Mouse (Mus musculus): ENCODE data around the gene Myl6b.
"Not testable (repeated sequence)": the region's sequence is repeated elsewhere in the genome, so short reads cannot be mapped to it uniquely, and the experiment has no call there.

The Myl6b gene

DNA sequence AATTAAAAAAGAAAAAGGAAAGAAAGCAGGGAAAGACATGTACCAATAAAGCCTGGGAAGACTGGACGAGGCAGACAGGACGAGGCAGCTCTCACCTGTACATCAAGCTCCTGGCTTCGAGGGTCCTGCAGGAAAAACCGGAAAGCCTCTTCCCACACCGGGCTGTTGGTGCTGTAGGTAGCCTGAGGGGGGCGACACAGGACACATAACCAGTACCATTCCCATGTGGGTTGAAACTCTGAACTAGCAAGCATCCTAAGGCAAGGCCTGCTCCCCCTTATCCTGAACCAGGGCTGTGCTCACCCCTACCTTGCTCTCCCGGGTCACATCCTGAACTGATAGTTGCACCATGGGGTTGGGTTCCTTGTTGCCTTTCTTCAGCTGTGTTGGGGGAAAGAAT is 20.3 kb upstream of the Myl6b start:
- peak in 1 of 2 experiments; percentile 47 for DNase-seq (ENCODE audit: low spot score in 2 of 2)

DNA sequence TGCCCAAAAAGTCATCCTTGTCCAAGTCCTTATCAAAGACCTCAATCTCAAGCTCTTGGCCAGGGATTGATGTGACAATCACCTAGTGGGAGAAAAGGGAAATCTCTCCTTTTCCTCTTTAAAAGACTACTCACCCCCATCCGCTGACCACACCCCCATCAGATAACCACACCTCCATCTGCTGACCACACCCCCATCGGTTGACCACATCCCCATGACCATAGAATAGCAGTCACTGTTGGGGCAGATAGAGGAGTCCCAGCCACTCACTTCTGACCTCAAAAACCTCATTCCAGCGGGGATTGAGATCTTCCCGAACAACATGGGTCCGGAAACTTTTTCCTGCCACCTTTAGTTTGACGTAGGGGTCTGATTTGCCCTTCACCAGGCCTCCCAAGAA is 18.2 kb upstream of the Myl6b start:
- DNase-seq (ENCODE audit: low spot score in 2 of 2): no peak

DNA sequence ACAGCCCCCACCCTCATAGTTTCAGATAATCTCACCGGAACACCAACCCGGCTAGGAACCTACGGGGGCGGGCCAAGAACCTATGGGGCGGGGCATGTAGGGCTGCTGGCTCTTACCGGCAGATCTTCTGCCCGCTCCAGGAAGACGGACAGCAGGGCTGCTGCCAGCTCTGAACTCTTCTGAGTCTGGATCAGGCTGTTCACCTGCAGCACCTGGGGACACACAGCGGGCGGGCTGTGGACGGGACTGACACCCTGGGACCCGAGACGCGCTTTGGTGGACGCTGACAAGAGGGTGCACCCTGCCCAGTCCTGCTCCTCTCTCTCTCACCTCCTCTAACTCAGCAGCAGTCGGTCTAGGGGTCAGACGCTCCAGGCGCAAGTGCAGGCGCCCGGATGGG is 17.5 kb upstream of the Myl6b start:
- DNase-seq (ENCODE audit: low spot score in 2 of 2): no peak

DNA sequence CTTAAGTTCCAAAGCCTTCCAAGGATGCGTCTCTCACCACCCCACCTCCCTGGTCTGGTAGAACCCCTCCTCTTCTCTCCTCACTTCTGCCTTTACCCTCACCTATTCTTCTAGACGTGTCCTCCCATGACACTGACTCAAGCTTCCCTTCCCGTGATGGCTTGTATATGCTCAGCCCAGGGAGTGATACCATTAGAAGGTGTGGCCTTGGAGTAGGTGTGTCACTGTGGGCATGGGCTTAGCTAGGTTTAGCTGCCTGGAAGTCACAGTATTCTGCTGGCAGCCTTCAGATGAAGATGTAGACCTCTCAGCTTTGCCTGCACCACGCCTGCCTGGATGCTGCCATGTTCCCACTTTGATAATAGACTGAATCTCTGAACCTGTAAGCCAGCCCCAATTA is 16.6 kb upstream of the Myl6b start:
- DNase-seq (ENCODE audit: low spot score in 2 of 2): no peak

DNA sequence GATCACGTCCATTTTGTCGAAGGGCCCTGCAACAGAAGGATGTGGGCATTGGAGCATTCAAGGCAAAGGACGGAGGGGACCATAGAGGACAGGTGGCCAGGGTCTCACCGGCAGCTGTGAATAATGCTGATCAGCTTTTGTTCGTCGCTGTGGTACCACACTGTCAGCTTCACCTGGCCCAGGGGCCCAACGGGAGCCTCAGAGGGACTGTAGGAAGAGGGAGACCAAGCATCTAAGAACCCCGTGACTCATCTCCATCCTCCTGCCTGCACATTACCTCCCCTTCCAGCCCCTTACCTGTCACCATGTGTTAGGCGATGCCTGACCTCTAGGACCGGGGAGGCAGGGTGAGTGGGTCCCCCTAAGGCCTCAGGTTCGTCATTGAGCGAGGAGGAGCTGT is 13.3 kb upstream of the Myl6b start:
- DNase-seq (ENCODE audit: low spot score in 2 of 2): no peak

DNA sequence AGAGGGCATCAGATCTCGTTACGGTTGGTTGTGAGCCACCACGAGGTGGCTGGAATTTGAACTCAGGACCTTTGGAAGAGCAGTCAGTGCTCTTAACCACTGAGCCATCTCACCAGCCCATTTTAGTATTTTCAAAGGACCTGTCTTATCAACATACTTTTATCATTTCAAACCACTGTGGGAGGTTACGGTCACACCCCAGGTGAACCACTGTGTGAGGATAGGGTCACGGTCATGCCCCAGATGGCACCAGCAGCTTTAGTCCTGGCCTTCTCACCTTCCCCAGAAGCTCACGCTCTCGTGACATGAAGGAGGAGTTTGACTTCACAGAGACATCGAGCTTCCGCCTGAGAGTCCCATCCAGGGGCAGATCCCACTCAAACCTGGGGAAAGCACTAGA is 12.7 kb upstream of the Myl6b start:
- DNase-seq (ENCODE audit: low spot score in 2 of 2): no peak

DNA sequence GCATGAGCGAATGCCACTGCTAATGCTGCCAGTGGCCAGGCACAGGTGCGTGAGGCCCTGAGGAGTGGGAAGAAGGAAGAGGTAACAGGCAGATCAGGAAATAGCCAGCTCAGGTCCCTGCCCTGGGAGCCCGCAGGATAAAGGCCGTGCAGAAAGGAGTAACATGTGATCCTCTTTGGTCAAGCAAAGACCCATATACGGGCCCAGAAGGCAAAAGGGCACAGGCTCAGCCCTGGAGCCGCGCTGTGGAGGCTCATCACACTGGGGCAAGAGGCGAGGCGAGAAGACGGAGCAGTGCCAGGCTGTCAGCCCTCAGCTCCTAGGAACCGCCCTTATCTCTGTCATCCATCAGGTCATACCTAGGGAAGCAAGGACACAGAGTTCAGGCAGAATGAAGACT is 11.8 kb upstream of the Myl6b start:
- DNase-seq (ENCODE audit: low spot score in 2 of 2): no peak

DNA sequence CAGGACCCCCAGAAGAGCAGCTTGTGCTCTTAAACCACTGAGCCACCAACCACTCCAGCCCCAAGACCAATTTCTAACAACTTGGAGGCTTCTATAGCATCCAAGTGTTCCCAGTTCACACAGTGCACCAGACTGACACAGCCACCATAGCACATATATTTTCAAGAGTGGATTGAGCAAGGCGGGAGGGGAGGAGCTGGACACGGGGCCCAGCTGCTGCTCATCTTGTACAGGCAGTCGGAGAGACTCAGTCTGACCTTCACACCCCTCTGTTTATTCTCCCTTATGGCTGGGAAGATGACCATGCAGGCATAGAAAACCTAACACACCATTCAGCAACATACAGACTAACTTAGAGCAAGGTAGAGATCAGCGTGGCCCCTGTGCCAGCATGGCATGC is 11.3 kb upstream of the Myl6b start:
- DNase-seq (ENCODE audit: low spot score in 2 of 2): no peak

DNA sequence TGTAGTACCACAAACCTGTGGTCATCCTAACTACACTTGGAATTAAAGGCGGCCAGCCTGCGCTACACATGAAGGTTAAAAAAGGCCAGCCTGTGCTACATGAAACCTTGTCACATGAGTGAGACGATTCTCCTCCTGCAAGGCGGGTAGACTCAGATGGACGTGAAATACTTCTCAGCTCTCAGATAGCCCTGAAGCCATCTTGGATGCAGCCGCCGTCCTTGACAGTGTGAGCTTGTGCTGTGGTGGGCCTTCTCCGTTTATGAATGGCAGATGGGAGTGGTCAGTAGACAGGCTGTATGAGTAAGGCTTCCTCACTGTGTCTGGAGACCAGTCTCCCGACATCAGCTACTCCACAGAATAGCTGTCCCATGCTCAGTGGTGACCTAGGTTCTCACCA is 10.7 kb upstream of the Myl6b start:
- no peak for DNase-seq (ENCODE audit: low spot score in 2 of 2)

DNA sequence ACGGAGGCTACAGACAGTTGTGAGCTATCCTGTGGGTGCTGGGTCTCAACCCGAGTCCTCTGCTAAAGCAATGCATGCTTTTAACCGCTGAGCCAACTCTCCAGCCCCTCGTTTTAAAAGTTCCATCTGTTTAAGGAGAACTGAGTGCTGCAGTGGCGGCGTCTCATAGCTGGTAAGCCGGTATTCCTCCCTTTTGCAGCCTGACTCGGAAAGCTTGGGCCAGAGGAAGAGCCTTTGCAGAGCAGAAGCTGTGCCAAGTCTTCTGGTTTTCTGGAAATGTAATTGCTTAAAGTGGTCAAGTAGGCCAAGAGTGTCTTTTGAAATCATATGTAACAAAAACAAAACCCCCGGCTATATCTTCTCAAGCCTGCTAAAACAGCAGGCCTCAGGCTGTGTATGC is 9.8 kb upstream of the Myl6b start:
- no peak for DNase-seq (ENCODE audit: low spot score in 2 of 2)

DNA sequence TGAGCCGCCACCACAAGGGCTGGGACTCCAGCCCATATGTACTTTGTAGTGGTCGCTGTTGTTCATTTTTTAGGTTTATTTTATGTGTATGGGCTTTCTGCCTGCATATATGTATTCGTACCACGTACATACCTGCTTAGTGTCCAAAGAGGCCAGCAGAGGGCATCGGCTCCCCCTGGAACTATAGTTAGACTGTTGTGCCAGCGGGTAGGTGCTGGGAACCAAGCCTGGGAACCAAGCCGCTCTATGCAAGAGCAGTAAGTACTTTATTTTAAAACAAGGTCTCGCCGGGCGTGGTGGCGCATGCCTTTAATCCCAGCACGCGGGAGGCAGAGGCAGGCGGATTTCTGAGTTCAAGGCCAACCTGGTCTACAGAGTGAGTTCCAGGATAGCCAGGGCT is 7.5 kb upstream of the Myl6b start:
- no peak for DNase-seq (ENCODE audit: low spot score in 2 of 2)

DNA sequence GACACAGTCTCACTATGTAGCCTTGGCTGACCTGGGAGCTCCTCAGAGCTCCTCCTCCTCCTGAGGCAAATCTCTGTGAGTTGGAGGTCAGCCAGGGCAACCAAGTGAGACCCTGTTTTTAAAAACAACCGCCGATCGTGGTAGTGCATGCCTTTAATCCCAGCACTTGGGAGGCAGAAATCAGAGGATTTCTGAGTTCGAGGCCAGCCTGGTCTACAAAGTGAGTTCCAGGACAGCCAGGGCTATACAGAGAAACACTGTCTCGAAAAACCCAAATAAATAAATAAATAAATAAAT is 6.8 kb upstream of the Myl6b start:
- not testable (repeated sequence) for DNase-seq (ENCODE audit: low spot score in 2 of 2)

DNA sequence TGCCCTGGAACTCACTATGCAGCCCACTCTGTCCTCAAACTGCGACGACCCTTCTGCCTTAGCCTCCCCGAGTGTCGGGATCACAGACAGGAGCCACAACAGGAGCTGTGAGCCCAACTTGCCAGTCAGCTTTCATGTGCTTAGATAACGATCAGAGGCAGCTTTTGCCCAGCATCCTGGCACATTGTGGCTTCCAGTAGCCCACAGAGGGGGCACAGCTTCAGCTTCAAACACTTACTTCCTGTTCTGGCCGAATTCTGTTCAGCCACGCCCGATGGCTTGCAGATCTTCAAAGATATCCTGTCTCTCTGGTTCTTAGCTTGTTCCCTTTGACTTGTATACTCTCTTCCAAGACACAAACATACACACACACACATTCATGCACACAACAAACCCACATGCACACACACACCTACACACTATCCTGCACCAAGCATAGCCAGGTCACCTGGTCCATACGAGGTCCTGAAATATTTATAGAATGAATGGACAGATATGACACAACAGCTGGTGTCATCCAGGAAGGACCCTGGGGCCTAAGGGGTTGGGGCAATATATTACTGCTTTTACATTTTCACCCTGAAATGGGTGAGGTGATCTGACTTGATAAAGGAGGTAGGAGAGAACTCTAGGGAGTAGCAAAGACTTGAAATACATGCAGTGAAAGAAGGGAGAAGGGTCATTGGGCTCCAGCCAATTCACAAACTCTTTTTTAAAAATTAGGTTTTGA is 6.3 kb upstream of the Myl6b start:
- DNase-seq (ENCODE audit: low spot score in 2 of 2): no peak

DNA sequence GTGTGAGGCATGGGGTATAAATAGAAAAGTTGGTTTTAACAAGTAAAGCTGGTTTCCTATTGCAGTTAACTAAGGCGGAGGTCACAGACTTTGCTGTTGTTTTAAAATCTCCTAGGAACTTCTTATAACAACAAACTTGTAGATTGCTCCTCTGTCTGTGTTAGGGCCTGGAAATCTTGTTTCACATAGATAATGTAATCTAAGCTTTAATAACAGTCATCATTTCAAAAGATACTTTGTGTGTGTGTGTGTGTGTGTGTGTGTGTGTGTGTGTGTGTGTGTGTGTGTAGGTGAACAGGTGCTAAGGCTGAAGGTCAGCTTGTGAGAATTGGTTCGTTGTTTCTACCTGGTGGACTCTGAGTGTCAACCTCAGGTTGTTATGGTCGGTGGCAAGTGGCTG is 5.5 kb upstream of the Myl6b start:
- DNase-seq (ENCODE audit: low spot score in 2 of 2): no peak

DNA sequence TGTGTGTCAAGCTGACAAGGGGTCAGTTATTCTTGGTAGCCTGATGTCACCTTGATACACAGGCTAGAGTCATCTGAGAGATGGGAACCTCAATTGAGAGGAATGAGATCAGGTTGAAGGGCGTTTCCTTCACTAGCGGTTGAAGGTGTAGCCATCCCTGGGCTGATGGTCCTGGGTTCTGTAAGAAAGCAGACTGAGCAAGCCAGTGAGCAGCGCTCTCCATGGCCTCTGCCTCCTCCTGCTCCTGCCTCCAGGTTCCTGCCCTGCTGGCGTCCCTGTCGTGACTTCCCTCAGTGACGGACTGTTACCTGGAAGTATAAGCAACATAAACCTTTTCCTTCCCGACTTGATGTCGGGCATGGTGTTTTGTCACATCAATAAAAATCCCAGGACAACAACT is 5.0 kb upstream of the Myl6b start:
- DNase-seq (ENCODE audit: low spot score in 2 of 2): no peak

DNA sequence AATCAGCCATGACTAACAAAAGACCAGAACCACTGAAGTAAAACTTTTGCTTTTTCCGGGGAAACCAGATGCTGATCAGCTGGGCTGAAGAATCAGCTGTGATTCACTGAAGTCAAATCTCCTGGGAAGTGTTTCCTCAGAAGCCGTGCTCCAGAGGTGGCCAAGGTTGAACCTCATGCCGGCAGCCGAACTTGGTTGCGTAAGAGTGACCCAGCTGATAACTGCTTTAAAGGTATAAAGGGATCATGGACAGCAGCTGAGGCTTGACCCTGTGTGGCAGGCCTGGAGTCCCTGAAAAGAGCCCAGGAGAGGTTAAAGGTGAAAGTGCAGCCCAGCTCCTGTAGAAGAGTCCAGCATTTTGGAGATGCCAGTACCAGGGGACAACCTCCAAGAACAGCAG is 3.9 kb upstream of the Myl6b start:
- DNase-seq (ENCODE audit: low spot score in 2 of 2): no peak

DNA sequence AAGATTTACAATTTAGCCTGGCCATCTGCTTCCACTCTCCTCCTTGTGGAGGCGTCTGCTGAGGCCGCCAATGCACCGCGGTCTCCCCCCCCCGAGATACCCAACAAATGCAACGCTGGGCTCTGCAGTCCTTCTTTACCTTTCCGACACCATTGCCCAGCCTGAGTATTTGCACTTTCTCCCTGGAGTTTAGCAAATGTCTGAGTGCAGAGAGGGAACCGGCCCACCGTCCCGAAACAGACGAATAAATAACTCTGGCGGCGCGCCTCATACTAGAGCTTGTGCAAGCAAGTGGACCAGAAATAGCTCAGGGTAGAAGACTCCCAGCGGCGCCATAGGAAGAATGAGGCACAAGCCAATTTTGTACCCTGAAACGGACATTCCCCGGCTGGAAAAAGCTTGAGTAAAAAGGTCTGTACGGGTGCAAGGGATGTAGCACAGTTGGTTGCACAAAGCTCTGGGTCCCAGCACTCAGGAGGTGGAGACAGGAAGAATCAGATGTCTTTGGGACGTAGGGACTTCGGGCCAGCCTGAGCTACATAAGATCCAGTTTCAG is 709 bp upstream of the Myl6b start:
- peak; percentile 28 to 37 for DNase-seq (ENCODE audit: low spot score in 2 of 2)

DNA sequence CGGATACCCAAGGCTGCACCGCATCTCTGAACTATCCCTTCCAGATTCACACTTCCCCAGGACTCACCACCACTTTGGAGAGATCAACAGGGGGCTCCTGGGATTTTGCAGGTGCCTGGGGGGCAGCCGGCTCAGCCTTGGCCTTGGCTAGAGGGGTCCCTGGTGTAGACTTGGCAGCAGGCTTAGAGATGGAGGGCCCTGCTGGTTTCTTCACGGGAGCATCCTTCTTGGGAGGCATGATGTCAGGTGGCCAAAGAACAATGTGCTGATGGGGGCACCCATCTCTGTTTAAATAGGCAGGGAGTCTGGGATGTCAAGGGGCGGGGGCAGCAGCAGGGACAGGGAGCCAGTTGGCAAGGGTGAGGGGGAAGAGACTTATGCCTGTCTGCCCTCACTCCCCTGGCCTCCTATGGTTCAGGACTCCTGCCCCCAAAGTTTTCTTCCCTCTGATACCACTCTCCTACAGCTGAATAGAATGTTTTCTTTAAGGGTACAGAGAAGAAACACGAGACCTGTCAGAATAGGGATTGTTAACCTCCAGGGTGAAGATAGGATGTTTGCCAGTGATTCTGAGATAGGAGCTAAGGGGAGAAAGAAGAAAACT is 1.2 kb downstream of the Myl6b start:
- DNase-seq (ENCODE audit: low spot score in 2 of 2): no peak

DNA sequence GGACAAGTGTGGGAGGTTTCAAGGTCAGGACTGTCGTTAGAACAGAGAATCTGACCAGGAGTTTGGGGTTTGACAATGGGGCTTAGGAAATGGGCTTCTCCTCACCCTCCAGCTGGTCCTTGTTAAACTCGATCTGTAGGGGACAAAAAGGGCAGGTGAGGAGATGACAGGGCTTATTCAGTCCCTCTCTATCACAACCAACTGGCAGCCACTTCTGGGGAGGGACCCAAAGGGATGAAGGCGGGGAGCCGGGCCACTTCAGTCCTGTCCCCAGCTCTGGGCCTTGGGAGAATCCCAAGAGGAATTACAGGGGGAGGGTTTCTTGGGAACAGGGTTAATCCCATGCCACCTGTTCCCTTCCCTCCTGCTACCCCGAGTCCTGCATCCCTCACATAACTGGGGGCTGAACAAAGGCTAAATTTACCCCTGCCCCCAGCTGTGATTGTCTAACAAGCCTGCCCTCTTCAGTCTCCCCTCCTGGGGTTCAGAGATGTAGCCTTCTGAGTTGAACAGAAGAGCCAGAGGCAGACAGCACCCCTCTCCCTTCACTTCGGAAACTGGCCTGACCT is 1.9 kb downstream of the Myl6b start:
- DNase-seq (ENCODE audit: low spot score in 2 of 2): no peak

DNA sequence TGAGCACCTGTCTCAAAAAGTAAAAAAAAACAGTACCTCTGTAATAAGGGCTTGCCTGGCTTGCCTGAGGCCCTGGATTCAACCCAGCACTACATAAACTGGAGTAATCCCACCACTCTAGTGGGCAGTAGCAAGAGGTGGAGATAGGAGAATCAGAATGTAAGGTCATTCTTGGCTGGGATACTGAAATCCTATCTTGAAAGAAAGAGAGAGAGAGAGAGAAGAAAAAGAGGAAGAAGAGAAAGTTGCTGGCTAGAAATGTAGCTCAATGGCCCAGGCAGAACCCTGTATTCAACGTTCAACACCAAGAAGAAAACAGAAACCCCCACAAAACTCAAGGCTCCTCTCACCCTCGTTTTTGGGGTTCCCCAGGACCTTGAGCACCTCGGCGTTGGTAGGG is 2.6 kb downstream of the Myl6b start:
- no peak for DNase-seq (ENCODE audit: low spot score in 2 of 2)

DNA sequence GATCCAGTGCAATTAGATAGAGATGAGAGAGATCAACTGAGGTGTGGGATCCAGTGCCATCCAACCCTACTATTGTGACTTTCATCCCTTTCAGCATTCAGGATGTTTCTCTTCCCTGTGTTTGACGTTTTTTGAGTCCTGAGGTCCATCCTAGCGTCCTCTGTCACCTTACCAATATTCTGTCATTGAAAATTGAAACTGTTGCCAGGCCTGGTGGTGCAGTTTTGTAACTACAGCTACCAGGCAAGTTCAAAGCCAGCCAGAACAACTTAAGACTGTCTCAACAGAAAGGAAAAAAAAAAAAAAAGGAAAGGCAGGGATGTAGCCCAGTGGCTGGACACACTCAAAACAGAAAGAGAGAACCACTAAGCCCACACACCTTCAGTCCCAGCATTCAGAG is 3.2 kb downstream of the Myl6b start:
- no peak for DNase-seq (ENCODE audit: low spot score in 2 of 2)

DNA sequence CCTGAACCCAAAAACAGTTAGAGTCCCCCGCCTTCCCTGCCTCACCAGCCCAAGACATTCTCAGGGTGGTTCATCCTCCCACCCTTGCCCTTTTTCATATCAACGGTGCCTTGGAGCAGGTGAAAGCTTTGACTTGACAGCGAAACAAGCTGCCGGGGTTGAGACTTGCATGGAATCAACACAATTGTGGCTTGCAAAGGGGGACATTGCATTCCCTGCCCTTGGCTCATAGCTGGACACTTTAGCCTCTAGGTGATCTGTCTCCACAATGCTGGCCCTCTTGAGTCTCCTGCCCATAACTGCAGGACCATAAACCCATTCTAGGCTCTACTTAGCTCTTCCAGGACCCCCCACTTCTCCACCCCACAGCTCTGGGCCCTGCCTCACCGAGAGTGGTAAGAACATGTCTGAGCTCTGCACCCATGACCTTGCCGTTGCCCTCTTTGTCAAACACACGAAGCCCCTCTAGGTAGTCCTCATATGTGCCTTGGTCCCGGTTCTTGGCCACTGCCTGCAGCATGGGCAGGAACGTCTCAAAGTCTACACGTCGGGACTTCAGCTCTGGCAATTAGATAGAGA is 3.7 kb downstream of the Myl6b start:
- DNase-seq (ENCODE audit: low spot score in 2 of 2): no peak
